Mouse (Mus musculus): Measurements from ENCODE around the gene Tent5d.
A peak's percentile ranks its signal among the peaks of the same experiment; 100 is the strongest.

The Tent5d gene

GRCm38 (mm10) chrX:107792290-107792689, at the start of gene Tent5d:
Gene Tent5d (plus strand): TSS chrX:107792590.
- DNase-seq (ENCODE audit: low spot score), result no peak

GRCm38 (mm10) chrX:107767896-107768295, 24.5 kb upstream of the Tent5d start:
- DNase-seq (ENCODE audit: low spot score), result no peak

- no peak for DNase-seq (ENCODE audit: low spot score)
Measured at GRCm38 (mm10) chrX:107790136-107790535, 2.3 kb upstream of the Tent5d start.

GRCm38 (mm10) chrX:107790750-107791493, 1.5 kb upstream of the Tent5d start:
- DNase-seq (ENCODE audit: low spot score), result no peak

GRCm38 (mm10) chrX:107795785-107796184, 3.4 kb downstream of the Tent5d start:
- no peak for DNase-seq (ENCODE audit: low spot score)

- no peak for DNase-seq (ENCODE audit: low spot score)
Measured at GRCm38 (mm10) chrX:107796919-107797318, 4.5 kb downstream of the Tent5d start.

- no peak for DNase-seq (ENCODE audit: low spot score)
Measured at GRCm38 (mm10) chrX:107812120-107812519, 19.7 kb downstream of the Tent5d start.

- peak; percentile 29 for DNase-seq (ENCODE audit: low spot score)
Measured at GRCm38 (mm10) chrX:107815502-107816217, 23.3 kb downstream of the Tent5d start.

- peak; percentile 83 for DNase-seq (ENCODE audit: low spot score)
Measured at GRCm38 (mm10) chrX:107816218-107816554, 23.8 kb downstream of the Tent5d start, which contains the start of gene 2610002M06Rik. Gene 2610002M06Rik (minus strand): TSS chrX:107816334.

GRCm38 (mm10) chrX:107816726-107817125, 24.3 kb downstream of the Tent5d start:
- no peak for DNase-seq (ENCODE audit: low spot score)

GRCm38 (mm10) chrX:107858165-107858564, 65.8 kb downstream of the Tent5d start:
- no peak for DNase-seq (ENCODE audit: low spot score)
